Mouse (Mus musculus) spleen, adult 2 months (tissue): ENCODE data around the gene Tas2r144.

ENCODE experiments used
- CTCF ChIP-seq: fragments of 200-500 bp; IDR thresholded peaks from 2 replicates; pipeline ENCODE4 v1.5.1; 2011; ENCODE audit warnings: mild to moderate bottlenecking, inconsistent platforms; ENCODE audit not compliant: insufficient read depth, insufficient read length, insufficient replicate concordance; ENCODE audit errors: extremely low read depth
- POLR2A ChIP-seq: fragments of 200-500 bp; IDR thresholded peaks from 2 replicates; pipeline ENCODE4 v1.6.1; 2011; ENCODE audit warnings: low read depth, low read length, inconsistent platforms

GRCm38 (mm10) chr6:42229610-42230009 is 14.5 kb downstream of the Tas2r144 start:
- TF ChIP-seq CTCF (no peak), POLR2A (no peak)
